Mouse (Mus musculus) duodenum, adult 2 months (tissue): ENCODE measurements around the gene Lig1. TPM values are rescaled to one million over a fixed set of nuclear protein-coding genes. Genes with fewer than 3 reads are reported as not detected.

Experiments used
- polyA plus RNA-seq: library from polyadenylated mRNA; depleted of rRNA; stranded (reverse); fragments of >200 nt; gene quantifications from 2 replicates; pipeline ENCODE4 v1.2.3, GENCODE M21; 2012; ENCODE audit warnings: low replicate concordance; rRNA removed

Lig1 gene
- polyA plus RNA-seq, result 5.4 and 6.0 TPM in 2 replicates

DNA sequence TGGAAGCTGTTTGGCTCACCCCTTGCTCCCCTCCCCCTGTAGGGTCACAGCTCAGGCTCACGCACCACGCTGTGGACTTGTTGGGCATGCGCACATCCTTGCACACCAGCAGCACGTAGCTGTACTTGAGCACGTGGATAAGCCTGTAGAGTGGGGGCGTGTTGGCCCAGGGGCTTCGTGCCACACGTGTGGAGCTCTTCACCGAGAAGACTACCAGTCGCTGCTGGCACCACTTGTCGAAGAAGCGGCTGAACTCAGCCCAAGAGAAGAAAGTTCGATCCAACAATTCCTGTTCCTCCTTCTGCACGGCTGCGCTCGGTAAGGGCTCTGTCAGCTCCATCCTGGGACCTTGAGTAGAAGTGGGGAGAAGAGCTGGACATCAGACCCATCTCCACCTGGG lies at the start of gene Lig1:
TSS of gene Lig1 (plus strand) at position 203 of the 400 bp plus-strand sequence.

DNA sequence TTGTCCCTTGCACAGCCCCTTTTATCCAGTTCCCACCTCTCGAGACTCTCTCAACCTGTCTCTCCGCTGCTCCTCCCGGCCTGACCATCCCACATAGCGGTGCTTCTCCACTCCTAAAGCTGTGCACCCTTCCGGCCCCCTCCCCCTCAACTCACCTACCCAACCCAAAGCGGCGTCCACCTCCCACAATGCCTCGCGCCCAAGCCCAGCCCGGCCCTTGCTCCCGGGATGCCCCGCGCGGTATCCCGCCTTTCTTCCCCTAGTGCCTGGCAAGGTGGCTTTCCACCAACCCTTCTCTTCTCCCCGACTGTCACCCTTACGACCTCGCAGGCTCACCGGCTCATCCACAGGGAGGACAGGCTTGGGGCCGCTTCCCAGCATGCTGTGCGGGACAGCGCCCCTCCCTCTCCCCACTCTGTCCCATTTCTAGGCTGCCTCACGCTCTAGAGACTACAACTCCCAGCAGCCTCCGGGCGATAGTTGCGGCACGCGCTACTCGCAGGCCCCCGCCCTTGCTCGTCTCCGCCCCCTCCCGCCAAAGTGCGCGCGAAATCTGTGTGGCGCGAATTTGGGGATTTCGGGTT lies 1.3 kb downstream of the Lig1 start, which contains the start of gene Zswim9:
TSS of gene Zswim9 (minus strand) at position 414 of the 584 bp plus-strand sequence.

DNA sequence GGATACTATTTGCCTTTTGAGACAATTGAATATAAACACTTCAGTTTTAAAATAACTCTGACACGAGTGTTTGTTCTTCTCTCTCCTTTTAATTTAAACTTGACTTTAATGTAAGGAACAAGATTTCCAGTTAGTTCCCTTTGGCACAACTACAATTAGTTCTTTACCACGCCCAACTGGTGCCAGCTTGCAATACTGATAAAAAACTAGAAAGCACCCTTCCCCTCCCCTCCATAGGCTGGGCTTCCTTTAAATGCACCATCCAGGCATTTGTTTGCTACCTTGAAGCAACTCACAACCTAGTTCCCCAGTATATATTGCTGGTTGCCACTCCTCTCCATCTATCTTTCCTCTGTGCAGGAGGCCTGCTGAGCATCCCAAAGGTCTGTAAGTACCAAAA lies 47.2 kb downstream of the Lig1 start, which contains the start of gene Pla2g4c:
TSS of gene Pla2g4c (plus strand) at position 340 of the 400 bp plus-strand sequence.

Other genes with a start within 250 kb of the Lig1 start
- 34.9 and 69.3 TPM in 2 replicates for gene Chmp2a, start 242.5 kb upstream of the Lig1 start, polyA plus RNA-seq
- gene Ube2m, start 239.0 kb upstream of the Lig1 start, polyA plus RNA-seq, result 110 and 111 TPM in 2 replicates
- 1.1 and 1.6 TPM in 2 replicates for gene Mzf1, start 222.5 kb upstream of the Lig1 start, polyA plus RNA-seq
- not detected in 2 replicates for gene Vmn1r85, start 182.1 kb upstream of the Lig1 start, polyA plus RNA-seq
- not detected in 2 replicates for gene Vmn1r86, start 157.4 kb upstream of the Lig1 start, polyA plus RNA-seq
- gene Vmn1r87, start 137.1 kb upstream of the Lig1 start, polyA plus RNA-seq, result not detected in 2 replicates
- not detected in 2 replicates for gene Vmn1r88, start 117.7 kb upstream of the Lig1 start, polyA plus RNA-seq
- gene Vmn1r89, start 64.3 kb upstream of the Lig1 start, polyA plus RNA-seq, result not detected in 2 replicates
- gene Zswim9, start 1.4 kb downstream of the Lig1 start, polyA plus RNA-seq, result 1.4 and 1.8 TPM in 2 replicates
- gene Pla2g4c, start 47.4 kb downstream of the Lig1 start, polyA plus RNA-seq, result 2.1 TPM in 1 of 2 replicates, not detected in the other
- not detected in 2 replicates for gene Cabp5, start 120.8 kb downstream of the Lig1 start, polyA plus RNA-seq
- not detected in 2 replicates for gene Bsph1, start 173.6 kb downstream of the Lig1 start, polyA plus RNA-seq